Mouse (Mus musculus): ENCODE results near the gene Crat.

DNA sequence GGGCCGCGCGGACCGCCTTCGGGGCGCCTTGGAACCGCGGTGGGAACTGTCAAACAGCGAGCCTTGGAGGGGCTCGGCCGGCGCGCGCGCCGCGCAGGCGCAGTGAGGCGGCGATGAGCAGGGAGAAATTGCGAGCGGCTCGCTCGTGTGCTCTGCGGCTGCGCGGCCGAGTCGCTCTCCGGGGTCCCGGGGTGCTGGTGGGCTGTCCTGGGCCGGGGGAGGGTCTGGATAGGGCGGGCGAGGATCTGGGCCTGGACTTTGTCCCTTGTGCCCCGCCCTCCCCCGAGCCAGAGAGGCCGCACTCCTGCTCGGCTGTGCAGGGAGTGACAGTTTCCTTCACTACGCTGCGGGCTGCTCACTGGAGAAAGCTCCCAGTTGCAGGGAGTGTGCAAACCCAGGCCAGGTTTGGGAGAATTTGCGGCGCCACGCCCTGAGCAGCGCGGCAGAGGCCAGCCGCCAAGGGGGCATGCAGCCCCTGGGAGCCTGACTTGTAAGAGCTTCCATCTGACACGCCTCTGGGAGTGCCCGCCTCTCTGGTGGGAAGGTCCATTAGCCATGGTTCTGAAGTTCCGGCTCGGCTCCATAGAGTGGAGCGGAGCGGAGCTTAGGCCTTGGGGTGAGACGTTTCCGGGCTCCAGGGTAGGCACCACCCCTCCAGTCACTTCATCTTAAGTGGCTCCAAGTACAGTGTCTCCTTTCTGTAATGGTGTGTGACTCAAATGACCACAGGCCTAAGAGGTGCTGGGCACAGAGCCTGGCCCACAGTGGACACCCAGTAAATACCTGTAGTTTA is 22.8 kb downstream of the Crat start:
- TF ChIP-seq GATA1 (IDR thresholded peaks at IDR 0.05; ENCODE audit: low read length) (no peak), TAL1 (IDR thresholded peaks at IDR 0.05; ENCODE audit: low read length) (no peak)

Data from erythroblast, embryonic 14.5 days (primary cell).